Mouse (Mus musculus) CH12.LX (cell line): ENCODE results near the gene 9430015G10Rik. TPM values are rescaled to one million over a fixed set of nuclear protein-coding genes. Genes with fewer than 3 reads are reported as not detected.

ENCODE experiments used
- DNase-seq: peaks from one replicate; pipeline ENCODE4 v3.0.0-alpha.2; 2013; ENCODE audit errors: extremely low read depth
- H3K27ac ChIP-seq: 2 replicates; pipeline ENCODE4 v1.5.1; 2012; ENCODE audit warnings: low read depth, mild to moderate bottlenecking, control low read depth, moderate library complexity; ENCODE audit not compliant: insufficient read depth
- H3K27me3 ChIP-seq: replicated peaks from 2 replicates; pipeline ENCODE3; 2012; ENCODE audit warnings: inconsistent platforms
- H3K36me3 ChIP-seq, 2 experiments: replicated peaks in 1 of 2; 2 replicates each; pipeline versions ENCODE3 to v1.6.1; 2012; ENCODE audit warnings: inconsistent platforms in 1 of 2, low read length in 1 of 2, mild to moderate bottlenecking in 1 of 2, mixed read lengths in 1 of 2, moderate library complexity in 1 of 2; ENCODE audit not compliant: control insufficient read depth in 1 of 2, insufficient read depth in 1 of 2
- H3K4me1 ChIP-seq, 2 experiments: 2 replicates each; pipeline ENCODE4 v1.6.1; 2012; ENCODE audit warnings: inconsistent platforms in 1 of 2, moderate library complexity in 1 of 2; ENCODE audit not compliant: insufficient read depth in 2 of 2, control insufficient read depth in 1 of 2
- H3K4me2 ChIP-seq: 2 replicates; pipeline ENCODE4 v1.6.1; 2012; ENCODE audit warnings: low read depth, mild to moderate bottlenecking, control low read depth; ENCODE audit not compliant: poor library complexity, insufficient read depth, severe bottlenecking
- H3K4me3 ChIP-seq, 3 experiments: fragments of 150-350 bp in 1 of 3; sonication (generic) in 1 of 3; replicated peaks in 1 of 3; 2 replicates each; pipeline versions ENCODE3 to v1.5.1; 2011 to 2012; ENCODE audit warnings: low read depth in 2 of 3, low read length in 2 of 3, mild to moderate bottlenecking in 2 of 3, moderate library complexity in 2 of 3, control low read depth in 1 of 3, improper control_type of control experiment in 1 of 3, inconsistent platforms in 1 of 3, mixed read lengths in 1 of 3; ENCODE audit not compliant: poor library complexity in 1 of 3
- H3K79me2 ChIP-seq: replicated peaks from 2 replicates; pipeline ENCODE4 v1.6.1; 2012; ENCODE audit warnings: mild to moderate bottlenecking, moderate library complexity; ENCODE audit not compliant: control insufficient read depth, poor library complexity, insufficient read depth, severe bottlenecking; ENCODE audit errors: extremely low read depth
- H3K9ac ChIP-seq: 2 replicates; pipeline ENCODE4 v1.6.1; 2012; ENCODE audit warnings: low read depth, mild to moderate bottlenecking, control low read depth, moderate library complexity; ENCODE audit not compliant: insufficient read depth
- H3K9me3 ChIP-seq: replicated peaks from 2 replicates; pipeline ENCODE3; 2012; ENCODE audit warnings: low read length, inconsistent platforms, mixed read lengths
- BHLHE40 ChIP-seq: IDR thresholded peaks from 2 replicates; pipeline ENCODE4 v1.6.1; 2011; ENCODE audit warnings: mild to moderate bottlenecking, low read depth, low read length, improper control_type of control experiment
- E2F4 ChIP-seq: IDR thresholded peaks from 2 replicates; pipeline ENCODE4 v1.6.1; 2011; ENCODE audit warnings: low read depth, low read length, improper control_type of control experiment; ENCODE audit not compliant: insufficient replicate concordance
- MEF2A ChIP-seq: IDR thresholded peaks from 2 replicates; pipeline ENCODE4 v1.6.1; 2014; ENCODE audit warnings: low read depth, mild to moderate bottlenecking, inconsistent platforms, low read length, improper control_type of control experiment, borderline replicate concordance
- MXI1 ChIP-seq: IDR thresholded peaks from 2 replicates; pipeline ENCODE4 v1.6.1; 2011; ENCODE audit warnings: mild to moderate bottlenecking, low read depth, low read length, improper control_type of control experiment
- NELFE ChIP-seq: IDR thresholded peaks from 2 replicates; pipeline ENCODE4 v1.6.1; 2011; ENCODE audit warnings: low read depth, low read length, improper control_type of control experiment
- POLR2A ChIP-seq: IDR thresholded peaks from 2 replicates; pipeline ENCODE4 v1.6.1; 2011; ENCODE audit warnings: low read depth, mild to moderate bottlenecking, improper control_type of control experiment, low read length
- RAD21 ChIP-seq: IDR thresholded peaks from 2 replicates; pipeline ENCODE4 v1.6.1; 2011; ENCODE audit warnings: low read depth, mild to moderate bottlenecking, low read length, improper control_type of control experiment, moderate library complexity
- SMC3 ChIP-seq: IDR thresholded peaks from 2 replicates; pipeline ENCODE4 v1.6.1; 2011; ENCODE audit warnings: low read depth, low read length, improper control_type of control experiment
- USF2 ChIP-seq: conservative IDR thresholded peaks from 2 replicates; pipeline ENCODE4 v1.6.1; 2011; ENCODE audit warnings: low read depth, low read length, improper control_type of control experiment
- dilution Hi-C: fragments of 300-500 bp; cut with MboI; formaldehyde crosslinking; loops from 2 replicates; pipeline ENCODE4 v1.14.3; 2020; ENCODE audit warnings: low sequenced_read_pairs; ENCODE audit not compliant: extremely low pct_unique_long_range_greater_than_20kb, extremely low pct_ligation_motif_present
- in situ Hi-C: fragments of 300-500 bp; cut with MboI; formaldehyde crosslinking; loops from 3 replicates; pipeline ENCODE4 v1.14.3; 2019; ENCODE audit warnings: low sequenced_read_pairs, low pct_ligation_motif_present, low pct_unique_long_range_greater_than_20kb, mixed read lengths
- polyA plus RNA-seq: library from polyadenylated mRNA; unstranded; fragments of >175 nt; gene quantifications from 2 replicates; pipeline ENCODE4 v1.2.1, GENCODE M21; 2012; ENCODE audit warnings: low read depth; ENCODE audit not compliant: insufficient read length
- total RNA-seq, 2 experiments: library from RNA; depleted of rRNA; stranded (reverse); fragments of 300-350 nt in 1 of 2; fragments of >200 nt in 1 of 2; gene quantifications; 2 replicates each; pipeline ENCODE4 v1.2.3; 2012 to 2014

The 9430015G10Rik gene
- total and polyA plus RNA-seq, 3 experiments: 29.8 to 37.7 (median 29.8) TPM

GRCm38 (mm10) chr4:156169129-156169528 lies 59.3 kb downstream of the 9430015G10Rik start:
- H3K79me2 ChIP-seq: no peaks in the 10 kb centered on the region
- H3K27me3 ChIP-seq: no peaks in the 10 kb centered on the region
- H3K4me2 ChIP-seq: no peak overlapping the region
- no peak overlapping the region for H3K9ac ChIP-seq
- H3K4me3 ChIP-seq: no peak overlapping the region
- no peak for DNase-seq
- H3K27ac ChIP-seq: no peak overlapping the region
- dilution Hi-C loops: no loop called here
- TF ChIP-seq MEF2A (no peak), POLR2A (no peak), BHLHE40 (no peak), MXI1 (no peak)
- TF ChIP-seq, all 38 proteins: peak for 0
- Histone ChIP-seq H3K9me3 (no peaks in the 10 kb centered on the region), H3K36me3 (peaks cover 34 to 50% of the 10 kb centered on the region in 2 experiments), H3K4me1 (no peaks in the 10 kb centered on the region)
- in situ Hi-C loops: no loop called here

- no peak overlapping the region for H3K4me2 ChIP-seq
- no peaks in the 10 kb centered on the region for H3K27me3 ChIP-seq
- no peaks in the 10 kb centered on the region for H3K79me2 ChIP-seq
- no peak overlapping the region for H3K27ac ChIP-seq
- TF ChIP-seq USF2 (no peak), RAD21 (no peak), BHLHE40 (no peak), NELFE (no peak), SMC3 (no peak), E2F4 (no peak)
- H3K36me3 ChIP-seq: peaks cover 34 to 66% of the 10 kb centered on the region in 2 experiments
- no peak for DNase-seq
- H3K9me3 ChIP-seq: no peaks in the 10 kb centered on the region
- in situ Hi-C loops (loop anchor here (10.0 kb wide), 1 partner anchor 47 kb away; no protein-coding TSS in a partner anchor), dilution Hi-C loops (no loop called here)
- no peaks in the 10 kb centered on the region for H3K4me1 ChIP-seq
- no peak overlapping the region for H3K9ac ChIP-seq
- no peak overlapping the region for H3K4me3 ChIP-seq
These were observed 62.0 kb downstream of the 9430015G10Rik start for GRCm38 (mm10) chr4:156171828-156172227.

Other genes starting within 250 kb of the 9430015G10Rik start
Only the 20 nearest of the 21 such genes appear.
- 12.1 and 16.2 TPM in 2 replicates for gene Cptp, start 240.5 kb upstream of the 9430015G10Rik start, total RNA-seq (2012; rRNA removed)
- 8.0 and 9.0 TPM in 2 replicates for gene Cptp, start 240.5 kb upstream of the 9430015G10Rik start, total RNA-seq (2014; rRNA removed)
- gene Cptp, start 240.5 kb upstream of the 9430015G10Rik start, polyA plus RNA-seq: 15.5 and 16.5 TPM in 2 replicates
- 97.6 and 103 TPM in 2 replicates for gene Ints11, start 240.4 kb upstream of the 9430015G10Rik start, total RNA-seq (2012; rRNA removed)
- gene Ints11, start 240.4 kb upstream of the 9430015G10Rik start, total RNA-seq (2014; rRNA removed): 83.9 and 88.9 TPM in 2 replicates
- 72.5 and 77.1 TPM in 2 replicates for gene Ints11, start 240.4 kb upstream of the 9430015G10Rik start, polyA plus RNA-seq
- gene Pusl1, start 218.2 kb upstream of the 9430015G10Rik start, total RNA-seq (2012; rRNA removed): 45.7 and 61.4 TPM in 2 replicates
- 32.1 and 38.0 TPM in 2 replicates for gene Pusl1, start 218.2 kb upstream of the 9430015G10Rik start, total RNA-seq (2014; rRNA removed)
- 29.5 and 37.5 TPM in 2 replicates for gene Pusl1, start 218.2 kb upstream of the 9430015G10Rik start, polyA plus RNA-seq
- 10.7 and 13.1 TPM in 2 replicates for gene Acap3, start 218.2 kb upstream of the 9430015G10Rik start, total RNA-seq (2012; rRNA removed)
- 4.2 and 4.3 TPM in 2 replicates for gene Acap3, start 218.2 kb upstream of the 9430015G10Rik start, total RNA-seq (2014; rRNA removed)
- gene Acap3, start 218.2 kb upstream of the 9430015G10Rik start, polyA plus RNA-seq: 10.5 and 13.4 TPM in 2 replicates
- gene Ube2j2, start 166.2 kb upstream of the 9430015G10Rik start, total RNA-seq (2012; rRNA removed): 73.5 and 112 TPM in 2 replicates
- 137 and 145 TPM in 2 replicates for gene Ube2j2, start 166.2 kb upstream of the 9430015G10Rik start, total RNA-seq (2014; rRNA removed)
- 144 and 150 TPM in 2 replicates for gene Ube2j2, start 166.2 kb upstream of the 9430015G10Rik start, polyA plus RNA-seq
- gene C1qtnf12, start 147.7 kb upstream of the 9430015G10Rik start, total RNA-seq (2012; rRNA removed): 21.0 and 21.1 TPM in 2 replicates
- gene C1qtnf12, start 147.7 kb upstream of the 9430015G10Rik start, total RNA-seq (2014; rRNA removed): 24.5 and 25.3 TPM in 2 replicates
- gene C1qtnf12, start 147.7 kb upstream of the 9430015G10Rik start, polyA plus RNA-seq: 25.0 and 27.6 TPM in 2 replicates
- gene B3galt6, start 117.3 kb upstream of the 9430015G10Rik start, total RNA-seq (2012; rRNA removed): 10.1 and 11.3 TPM in 2 replicates
- gene B3galt6, start 117.3 kb upstream of the 9430015G10Rik start, total RNA-seq (2014; rRNA removed): 8.6 and 9.9 TPM in 2 replicates
- gene B3galt6, start 117.3 kb upstream of the 9430015G10Rik start, polyA plus RNA-seq: 3.1 and 3.4 TPM in 2 replicates
- gene Sdf4, start 117.1 kb upstream of the 9430015G10Rik start, total RNA-seq (2012; rRNA removed): 193 and 211 TPM in 2 replicates
- gene Sdf4, start 117.1 kb upstream of the 9430015G10Rik start, total RNA-seq (2014; rRNA removed): 210 and 227 TPM in 2 replicates
- 167 and 193 TPM in 2 replicates for gene Sdf4, start 117.1 kb upstream of the 9430015G10Rik start, polyA plus RNA-seq
- 21.7 and 28.2 TPM in 2 replicates for gene Tnfrsf4, start 96.1 kb upstream of the 9430015G10Rik start, total RNA-seq (2012; rRNA removed)
- gene Tnfrsf4, start 96.1 kb upstream of the 9430015G10Rik start, total RNA-seq (2014; rRNA removed): 73.5 and 86.1 TPM in 2 replicates
- gene Tnfrsf4, start 96.1 kb upstream of the 9430015G10Rik start, polyA plus RNA-seq: 63.8 and 81.1 TPM in 2 replicates
- gene Tnfrsf18, start 83.8 kb upstream of the 9430015G10Rik start, total RNA-seq (2012; rRNA removed): 52.1 and 76.1 TPM in 2 replicates
- gene Tnfrsf18, start 83.8 kb upstream of the 9430015G10Rik start, total RNA-seq (2014; rRNA removed): 48.8 and 50.7 TPM in 2 replicates
- 38.8 and 48.4 TPM in 2 replicates for gene Tnfrsf18, start 83.8 kb upstream of the 9430015G10Rik start, polyA plus RNA-seq
- gene Ttll10, start 50.6 kb upstream of the 9430015G10Rik start, total RNA-seq (2012; rRNA removed): 0.04 TPM in 1 of 2 replicates, not detected in the other
- not detected in 2 replicates for gene Ttll10, start 50.6 kb upstream of the 9430015G10Rik start, total RNA-seq (2014; rRNA removed)
- not detected in 2 replicates for gene Ttll10, start 50.6 kb upstream of the 9430015G10Rik start, polyA plus RNA-seq
- gene Rnf223, start 20.5 kb downstream of the 9430015G10Rik start, total RNA-seq (2012; rRNA removed): 0.21 and 0.29 TPM in 2 replicates
- 0.07 and 0.18 TPM in 2 replicates for gene Rnf223, start 20.5 kb downstream of the 9430015G10Rik start, total RNA-seq (2014; rRNA removed)
- 0.55 and 0.80 TPM in 2 replicates for gene Rnf223, start 20.5 kb downstream of the 9430015G10Rik start, polyA plus RNA-seq
- 5.0 and 10.6 TPM in 2 replicates for gene Agrn, start 87.5 kb downstream of the 9430015G10Rik start, total RNA-seq (2012; rRNA removed)
- gene Agrn, start 87.5 kb downstream of the 9430015G10Rik start, total RNA-seq (2014; rRNA removed): 1.6 and 1.7 TPM in 2 replicates
- gene Agrn, start 87.5 kb downstream of the 9430015G10Rik start, polyA plus RNA-seq: 3.1 and 3.4 TPM in 2 replicates
- gene Isg15, start 90.8 kb downstream of the 9430015G10Rik start, total RNA-seq (2012; rRNA removed): 4.5 and 6.8 TPM in 2 replicates
- 4.8 TPM in 2 replicates for gene Isg15, start 90.8 kb downstream of the 9430015G10Rik start, total RNA-seq (2014; rRNA removed)
- gene Isg15, start 90.8 kb downstream of the 9430015G10Rik start, polyA plus RNA-seq: 6.0 and 10.4 TPM in 2 replicates
- gene AW011738, start 93.3 kb downstream of the 9430015G10Rik start, total RNA-seq (2012; rRNA removed): 0.80 and 1.6 TPM in 2 replicates
- gene AW011738, start 93.3 kb downstream of the 9430015G10Rik start, total RNA-seq (2014; rRNA removed): 0.15 TPM in 1 of 2 replicates, not detected in the other
- 0.14 and 0.20 TPM in 2 replicates for gene AW011738, start 93.3 kb downstream of the 9430015G10Rik start, polyA plus RNA-seq
- 0.04 and 0.08 TPM in 2 replicates for gene Perm1, start 105.9 kb downstream of the 9430015G10Rik start, total RNA-seq (2012; rRNA removed)
- gene Perm1, start 105.9 kb downstream of the 9430015G10Rik start, total RNA-seq (2014; rRNA removed): not detected in 2 replicates
- 0.43 and 0.50 TPM in 2 replicates for gene Perm1, start 105.9 kb downstream of the 9430015G10Rik start, polyA plus RNA-seq
- gene Plekhn1, start 124.9 kb downstream of the 9430015G10Rik start, total RNA-seq (2012; rRNA removed): 8.2 and 9.7 TPM in 2 replicates
- gene Plekhn1, start 124.9 kb downstream of the 9430015G10Rik start, total RNA-seq (2014; rRNA removed): 3.3 TPM in 2 replicates
- 6.5 and 7.2 TPM in 2 replicates for gene Plekhn1, start 124.9 kb downstream of the 9430015G10Rik start, polyA plus RNA-seq
- gene Noc2l, start 126.0 kb downstream of the 9430015G10Rik start, total RNA-seq (2012; rRNA removed): 197 and 200 TPM in 2 replicates
- 157 and 173 TPM in 2 replicates for gene Noc2l, start 126.0 kb downstream of the 9430015G10Rik start, total RNA-seq (2014; rRNA removed)
- gene Noc2l, start 126.0 kb downstream of the 9430015G10Rik start, polyA plus RNA-seq: 244 and 265 TPM in 2 replicates
- gene Samd11, start 145.7 kb downstream of the 9430015G10Rik start, total RNA-seq (2012; rRNA removed): 3.5 and 4.1 TPM in 2 replicates
- not detected in 2 replicates for gene Samd11, start 145.7 kb downstream of the 9430015G10Rik start, total RNA-seq (2014; rRNA removed)
- gene Samd11, start 145.7 kb downstream of the 9430015G10Rik start, polyA plus RNA-seq: 0.18 and 0.47 TPM in 2 replicates
- 0.04 TPM in 1 of 2 replicates, not detected in the other for gene Vmn2r-ps159, start 221.1 kb downstream of the 9430015G10Rik start, total RNA-seq (2012; rRNA removed)
- gene Vmn2r-ps159, start 221.1 kb downstream of the 9430015G10Rik start, total RNA-seq (2014; rRNA removed): not detected in 2 replicates
- not detected in 2 replicates for gene Vmn2r-ps159, start 221.1 kb downstream of the 9430015G10Rik start, polyA plus RNA-seq